Comparison of ENCODE assay signal across 8 mouse cellular contexts in the genomic region with DNA sequence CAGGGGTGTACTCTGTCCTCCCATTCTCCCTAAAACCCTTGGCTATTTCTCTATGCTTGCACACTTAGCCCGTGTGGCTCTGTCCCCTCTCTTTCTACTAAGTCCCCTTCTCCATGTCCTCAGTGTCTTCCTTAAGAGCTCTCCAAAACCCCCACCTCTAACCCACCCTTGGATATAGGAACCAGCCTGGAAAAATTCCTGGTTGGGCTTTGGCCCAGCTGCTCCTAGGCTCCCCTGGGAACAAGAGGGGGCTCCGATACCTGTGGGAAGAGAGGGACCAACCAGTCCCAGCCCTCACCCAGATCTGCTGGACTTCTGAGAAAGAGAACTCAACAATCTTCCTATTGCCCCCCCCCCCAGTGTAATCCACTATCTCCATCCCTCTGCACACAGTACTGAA. TPM values are rescaled to one million over a fixed set of nuclear protein-coding genes. Genes with fewer than 3 reads are reported as not detected.
A peak's percentile ranks its signal among the peaks of the same experiment; 100 is the strongest.
DNase-seq lines count a peak whose midpoint lies in the region; ATAC-seq lines count a peak whose summit lies in the region.
"Had no signal": no experiment of that assay in that cellular context is flagged by ENCODE, and none has a peak within 500 bp of the region (broad histone marks: within the 10 kb centered on the region; RNA-seq: fewer than 3 reads in every experiment).

No protein-coding gene starts in this region.

- DNase-seq in testis, postnatal 14 days (ENCODE audit: low spot score), result peak; percentile 26
- DNase-seq in testis, postnatal 10 days (ENCODE audit: low spot score), result no peak
- DNase-seq in right cerebral cortex, adult 18-20 months, result no peak
- DNase-seq: adrenal gland, postnatal 14 days had no signal

- 25% methylated on average over 2 of the region's 2 CpGs for WGBS in hindbrain, embryonic 12.5 days
- WGBS in hindbrain, embryonic 16.5 days, result 23% methylated on average over 2 of the region's 2 CpGs
- 42% methylated on average over 2 of the region's 2 CpGs for WGBS in intestine, embryonic 16.5 days
- WGBS in stomach, embryonic 16.5 days, result 26% methylated on average over 2 of the region's 2 CpGs

- H3K4me2 ChIP-seq in hindbrain, embryonic 12.5 days (replicated peaks), result no peak overlapping the region
- no peak overlapping the region; the same call in 1 of the 2 replicates for H3K4me2 ChIP-seq in hindbrain, embryonic 16.5 days (ENCODE audit: low read length)
- no peak overlapping the region for H3K4me2 ChIP-seq in intestine, embryonic 16.5 days (ENCODE audit: low read depth, low read length)
- H3K4me2 ChIP-seq in stomach, embryonic 16.5 days (ENCODE audit: low read depth, low read length), result 0 out of 2 replicates have a peak overlapping the region, but pooled peaks have one; percentile 91

- H3K36me3 ChIP-seq in hindbrain, embryonic 12.5 days, result no peaks in the 10 kb centered on the region
- no peaks in the 10 kb centered on the region for H3K36me3 ChIP-seq in hindbrain, embryonic 16.5 days (ENCODE audit: control insufficient read depth, insufficient read depth, low read length)
- no peaks in the 10 kb centered on the region for H3K36me3 ChIP-seq in intestine, embryonic 16.5 days (ENCODE audit: control insufficient read depth, insufficient read depth, low read length)
- no peaks in the 10 kb centered on the region for H3K36me3 ChIP-seq in stomach, embryonic 16.5 days (ENCODE audit: control insufficient read depth, insufficient read depth, low read length)

- peak overlapping the region; percentile 44; the same call in 1 of the 2 replicates for H3K27ac ChIP-seq in hindbrain, embryonic 12.5 days
- no peak overlapping the region for H3K27ac ChIP-seq in hindbrain, embryonic 16.5 days (ENCODE audit: low read depth, low read length)
- 0 out of 2 replicates have a peak overlapping the region, but pooled peaks have one; percentile 27 for H3K27ac ChIP-seq in intestine, embryonic 16.5 days (ENCODE audit: low read length)
- peak overlapping the region; percentile 48; the same call in 1 of the 2 replicates for H3K27ac ChIP-seq in stomach, embryonic 16.5 days (ENCODE audit: low read length)

- H3K4me1 ChIP-seq in hindbrain, embryonic 12.5 days, result peaks cover 23% of the 10 kb centered on the region
- peaks cover 17% of the 10 kb centered on the region for H3K4me1 ChIP-seq in hindbrain, embryonic 16.5 days (ENCODE audit: control insufficient read depth, insufficient read depth, low read depth, low read length)
- H3K4me1 ChIP-seq in intestine, embryonic 16.5 days (ENCODE audit: control insufficient read depth, insufficient read depth, low read length), result peaks cover 29% of the 10 kb centered on the region
- H3K4me1 ChIP-seq in stomach, embryonic 16.5 days (ENCODE audit: control insufficient read depth, insufficient read depth, low read length), result peaks cover 34% of the 10 kb centered on the region

- peak overlapping the region; percentile 42 for H3K9ac ChIP-seq in hindbrain, embryonic 12.5 days
- H3K9ac ChIP-seq in hindbrain, embryonic 16.5 days (ENCODE audit: low read depth, low read length), result no peak overlapping the region
- no peak overlapping the region for H3K9ac ChIP-seq in intestine, embryonic 16.5 days (ENCODE audit: low read depth, low read length)
- H3K9ac ChIP-seq in stomach, embryonic 16.5 days (ENCODE audit: low read length), result peak overlapping the region; percentile 4; the same call in 1 of the 2 replicates

- peaks cover 5% of the 10 kb centered on the region; the same call in 1 of the 2 replicates for H3K27me3 ChIP-seq in hindbrain, embryonic 12.5 days
- H3K27me3 ChIP-seq in hindbrain, embryonic 16.5 days (replicated peaks; ENCODE audit: control insufficient read depth, insufficient read depth, low read length), result no peaks in the 10 kb centered on the region
- H3K27me3 ChIP-seq in intestine, embryonic 16.5 days (replicated peaks; ENCODE audit: control insufficient read depth, insufficient read depth, low read length), result no peaks in the 10 kb centered on the region
- H3K27me3 ChIP-seq in stomach, embryonic 16.5 days (ENCODE audit: control insufficient read depth, insufficient read depth, low read length), result no peaks in the 10 kb centered on the region

- no peak for ATAC-seq in hindbrain, embryonic 12.5 days (ENCODE audit: low FRiP score)
- no peak for ATAC-seq in hindbrain, embryonic 16.5 days
- ATAC-seq in intestine, embryonic 16.5 days, result no peak
- ATAC-seq in stomach, embryonic 16.5 days (ENCODE audit: insufficient read depth, low FRiP score), result no peak

- no peak overlapping the region for H3K4me3 ChIP-seq in hindbrain, embryonic 12.5 days
- no peak overlapping the region for H3K4me3 ChIP-seq in hindbrain, embryonic 16.5 days (ENCODE audit: low read length)
- no peak overlapping the region for H3K4me3 ChIP-seq in intestine, embryonic 16.5 days (ENCODE audit: low read length)
- H3K4me3 ChIP-seq in stomach, embryonic 16.5 days (replicated peaks; ENCODE audit: low read length), result no peak overlapping the region

- H3K9me3 ChIP-seq in hindbrain, embryonic 12.5 days (replicated peaks), result no peaks in the 10 kb centered on the region
- H3K9me3 ChIP-seq in hindbrain, embryonic 16.5 days (ENCODE audit: control insufficient read depth, low read length), result no peaks in the 10 kb centered on the region
- no peaks in the 10 kb centered on the region for H3K9me3 ChIP-seq in intestine, embryonic 16.5 days (ENCODE audit: control insufficient read depth, low read length)
- no peaks in the 10 kb centered on the region for H3K9me3 ChIP-seq in stomach, embryonic 16.5 days (replicated peaks; ENCODE audit: control insufficient read depth, low read length)

RNA-seq across cellular contexts. Expression of a gene that starts 1.4 kb away (rescaled TPM):
- polyA plus RNA-seq in hindbrain, embryonic 12.5 days (2016; fragmentation: Nextera tagmentation; extraction: Ambion mirVana), result 4.0 and 4.7 TPM in 2 replicates
- 3.7 and 3.8 TPM in 2 replicates for polyA plus RNA-seq in hindbrain, embryonic 16.5 days (2015; fragmentation: Nextera tagmentation; extraction: Ambion mirVana)
- polyA plus RNA-seq in intestine, embryonic 16.5 days (2015; fragmentation: Nextera tagmentation; extraction: Ambion mirVana), result 2.7 and 3.3 TPM in 2 replicates
- 3.6 and 3.9 TPM in 2 replicates for polyA plus RNA-seq in stomach, embryonic 16.5 days (2015; fragmentation: Nextera tagmentation; extraction: Ambion mirVana)

Comparison
In these comparisons a context has a peak if more than half of its experiments do, and no peak if none do; other contexts are left out.
1. H3K9ac ChIP-seq: peak in hindbrain, embryonic 12.5 days (single experiment) and stomach, embryonic 16.5 days (single experiment); none in hindbrain, embryonic 16.5 days (single experiment) and intestine, embryonic 16.5 days (single experiment).